Mouse (Mus musculus): ENCODE data around the gene Hp1bp3. TPM values are rescaled to one million over a fixed set of nuclear protein-coding genes. Genes with fewer than 3 reads are reported as not detected.

Gene Hp1bp3
- polyA plus RNA-seq, 1 experiment, result 179 TPM

DNA sequence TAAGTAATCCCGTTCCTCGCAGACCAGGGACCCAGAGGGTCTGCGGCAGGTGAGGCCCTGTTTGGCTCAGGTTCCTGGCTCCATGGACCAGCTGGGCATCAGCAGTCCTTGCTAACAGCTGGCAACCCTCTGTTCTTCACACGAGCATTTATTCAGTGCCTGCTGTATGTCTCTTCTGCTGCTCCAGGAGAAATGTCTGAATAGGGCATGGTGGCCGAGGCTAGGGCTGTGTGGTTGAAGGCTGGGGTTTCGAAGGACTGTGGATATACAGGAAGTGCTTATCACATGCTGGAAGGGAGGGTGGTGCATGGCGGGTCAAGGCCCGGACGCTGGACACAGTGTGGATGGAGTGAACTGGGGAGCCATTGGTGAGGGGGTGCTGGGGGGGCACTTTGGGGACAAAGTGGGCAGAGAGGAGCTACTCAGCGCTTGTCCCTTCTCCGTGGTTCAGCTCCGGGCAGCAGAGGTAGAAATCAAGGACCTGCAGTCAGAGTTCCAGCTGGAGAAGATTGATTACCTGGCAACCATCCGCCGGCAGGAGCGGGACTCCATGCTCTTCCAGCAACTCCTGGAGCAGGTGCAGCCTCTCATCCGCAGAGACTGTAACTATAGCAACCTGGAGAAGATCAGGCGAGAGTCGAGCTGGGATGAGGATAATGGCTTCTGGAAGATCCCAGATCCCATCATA is 77.3 kb downstream of the Hp1bp3 start:
- DNase-seq (ENCODE audit: extremely low spot score in 1 of 2, low spot score in 1 of 2), result peak in 1 of 2 experiments; percentile 39

GRCm38 (mm10) chr4:138293949-138294550 is 78.0 kb downstream of the Hp1bp3 start:
- DNase-seq (ENCODE audit: extremely low spot score in 1 of 2, low spot score in 1 of 2), result no peak

Other genes starting within 250 kb of the Hp1bp3 start
- gene Eif4g3, start 223.3 kb upstream of the Hp1bp3 start, polyA plus RNA-seq (2012; rRNA removed), result 134 and 149 TPM in 2 replicates
- 62.1 and 67.9 TPM in 2 replicates for gene Sh2d5, start 34.1 kb downstream of the Hp1bp3 start, polyA plus RNA-seq (2012; rRNA removed)
- 21.8 and 23.3 TPM in 2 replicates for gene Kif17, start 34.1 kb downstream of the Hp1bp3 start, polyA plus RNA-seq (2012; rRNA removed)
- 89.8 and 93.1 TPM in 2 replicates for gene Ddost, start 88.4 kb downstream of the Hp1bp3 start, polyA plus RNA-seq (2012; rRNA removed)
- 327 and 338 TPM in 2 replicates for gene Pink1, start 110.0 kb downstream of the Hp1bp3 start, polyA plus RNA-seq (2012; rRNA removed)
- 3.6 and 3.7 TPM in 2 replicates for gene Cda, start 151.7 kb downstream of the Hp1bp3 start, polyA plus RNA-seq (2012; rRNA removed)
- 19.2 and 19.9 TPM in 2 replicates for gene Fam43b, start 180.2 kb downstream of the Hp1bp3 start, polyA plus RNA-seq (2012; rRNA removed)
- gene Mul1, start 218.4 kb downstream of the Hp1bp3 start, polyA plus RNA-seq (2012; rRNA removed), result 23.9 and 24.7 TPM in 2 replicates
- 644 and 776 TPM in 2 replicates for gene Camk2n1, start 238.0 kb downstream of the Hp1bp3 start, polyA plus RNA-seq (2012; rRNA removed)